Mouse (Mus musculus): ENCODE results near the gene Olfr1330. TPM values are rescaled to one million over a fixed set of nuclear protein-coding genes. Genes with fewer than 3 reads are reported as not detected.

The Olfr1330 gene
- not detected for polyA plus RNA-seq (2012; fragmentation: generic; extraction: Trizol)

DNA sequence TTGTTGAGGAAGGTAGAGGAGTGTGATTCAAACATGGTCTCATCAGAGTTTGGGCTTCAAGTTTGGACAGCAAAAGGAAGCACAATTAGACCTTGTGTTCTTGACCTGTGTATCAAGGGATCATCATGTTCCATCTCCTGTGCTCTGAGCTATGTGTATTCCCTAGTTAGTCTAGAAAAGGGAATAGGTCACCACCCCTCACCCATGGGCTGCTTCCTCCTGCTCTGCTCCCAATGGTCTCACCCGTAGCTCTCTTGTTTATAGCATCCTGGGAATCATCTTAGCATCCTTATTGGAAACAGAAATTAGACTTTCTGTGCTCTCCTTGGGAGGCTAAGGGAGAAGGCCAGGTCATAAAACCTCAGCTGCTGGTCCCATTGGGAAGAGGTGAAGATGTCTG, at the start of gene Olfr1330:
Gene Olfr1330 (plus strand): TSS at position 301 of the 400 bp plus-strand sequence.
- TF ChIP-seq MYOG (IDR thresholded peaks at IDR 0.05; ENCODE audit: control insufficient read depth in 1 of 3, insufficient read depth in 1 of 3, insufficient read length in 2 of 3, low read depth in 2 of 3), result no peak
- no peak for TF ChIP-seq E2F4 (IDR thresholded peaks at IDR 0.05; ENCODE audit: insufficient read depth)
- TF ChIP-seq REST (IDR thresholded peaks at IDR 0.05; ENCODE audit: insufficient read depth, insufficient read length), result no peak
- no peak for TF ChIP-seq TCF12 (IDR thresholded peaks at IDR 0.05; ENCODE audit: insufficient read depth, poor library complexity, severe bottlenecking)
- TF ChIP-seq TCF3 (IDR thresholded peaks at IDR 0.05; ENCODE audit: insufficient read length, low read depth), result no peak
- TF ChIP-seq POLR2AphosphoS2 (IDR thresholded peaks at IDR 0.05; ENCODE audit: insufficient read length, low read depth), result no peak
- TF ChIP-seq SRF (IDR thresholded peaks at IDR 0.05; ENCODE audit: control insufficient read depth, insufficient read length, low read depth), result no peak
- TF ChIP-seq POLR2A (IDR thresholded peaks at IDR 0.05; ENCODE audit: insufficient read length, low read depth), result no peak
- no peak for TF ChIP-seq CEBPB (IDR thresholded peaks at IDR 0.05; ENCODE audit: insufficient read depth, poor library complexity, severe bottlenecking)
- no peak for TF ChIP-seq MYOD1 (IDR thresholded peaks at IDR 0.05; ENCODE audit: control insufficient read depth in 1 of 3, insufficient read length in 2 of 3, low read depth in 2 of 3)
- TF ChIP-seq USF1 (IDR thresholded peaks at IDR 0.05; ENCODE audit: low read depth), result no peak
- TF ChIP-seq MAX (IDR thresholded peaks at IDR 0.05; ENCODE audit: low read depth), result no peak
- no peaks in the 10 kb centered on the region for H3K79me2 ChIP-seq (ENCODE audit: control insufficient read depth, insufficient read depth)
- no peaks in the 10 kb centered on the region for H3K36me3 ChIP-seq (ENCODE audit: control insufficient read depth, insufficient read depth)
- H3K27me3 ChIP-seq (ENCODE audit: control insufficient read depth, insufficient read depth, insufficient read length), result no peaks in the 10 kb centered on the region
- H3K4me2 ChIP-seq (ENCODE audit: low read depth), result no peak within 1 kb of the TSS
- no peak within 1 kb of the TSS for H3K4me3 ChIP-seq
- no peak within 1 kb of the TSS for H3ac ChIP-seq (ENCODE audit: control insufficient read depth, insufficient read length)

DNA sequence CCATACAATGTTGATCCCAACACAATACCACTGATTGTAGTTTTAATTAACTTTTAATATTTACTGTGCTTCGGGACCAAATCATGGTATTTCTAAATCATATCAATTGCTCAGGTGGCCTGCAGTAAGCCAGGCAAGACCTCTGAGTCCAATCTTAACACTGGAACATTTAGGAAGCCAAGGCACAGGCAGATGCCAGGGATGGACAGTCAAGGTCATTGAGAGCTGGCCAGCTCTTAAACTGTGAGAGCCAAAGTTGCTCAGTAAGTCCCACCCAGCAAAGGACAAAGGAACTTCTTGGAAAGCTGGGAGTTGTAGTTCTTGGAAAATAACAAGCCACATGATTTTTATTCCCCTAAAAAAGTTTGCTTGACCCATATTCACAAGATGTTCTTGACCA, 26.6 kb upstream of the Olfr1330 start:
- H3K36me3 ChIP-seq (ENCODE audit: control insufficient read depth, insufficient read depth), result no peaks in the 10 kb centered on the region
- no peaks in the 10 kb centered on the region for H3K79me2 ChIP-seq (ENCODE audit: control insufficient read depth, insufficient read depth)
- H3K4me2 ChIP-seq (ENCODE audit: low read depth), result no peak overlapping the region
- H3K27me3 ChIP-seq (ENCODE audit: control insufficient read depth, insufficient read depth, insufficient read length), result no peaks in the 10 kb centered on the region
- TF ChIP-seq POLR2A (IDR thresholded peaks at IDR 0.05; ENCODE audit: insufficient read length, low read depth), result no peak
- no peak overlapping the region for H3ac ChIP-seq (ENCODE audit: control insufficient read depth, insufficient read length)
- no peak overlapping the region for H3K4me3 ChIP-seq

DNA sequence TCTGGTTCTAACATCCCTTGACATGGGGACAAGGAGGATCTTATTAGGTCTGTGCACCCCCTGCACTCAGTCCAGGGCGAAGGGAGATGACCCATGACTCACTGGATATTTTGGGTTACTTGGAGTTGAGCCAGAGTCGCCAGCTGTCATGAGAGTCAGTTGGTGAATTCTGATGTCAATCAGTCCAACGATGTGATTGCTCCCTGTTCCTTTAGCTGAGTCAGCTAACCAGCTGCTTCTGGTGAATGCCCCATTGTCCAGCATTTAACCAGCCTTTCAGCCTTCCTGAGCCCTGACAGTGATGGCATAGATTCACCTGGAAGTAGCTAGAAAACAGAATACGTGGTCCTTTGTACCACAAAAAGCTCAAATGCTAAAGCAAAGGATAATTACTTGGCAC, 25.7 kb upstream of the Olfr1330 start:
- TF ChIP-seq POLR2A (IDR thresholded peaks at IDR 0.05; ENCODE audit: insufficient read length, low read depth) (no peak), MAX (IDR thresholded peaks at IDR 0.05; ENCODE audit: low read depth) (no peak), POLR2AphosphoS2 (IDR thresholded peaks at IDR 0.05; ENCODE audit: insufficient read length, low read depth) (no peak), MYOD1 (IDR thresholded peaks at IDR 0.05; ENCODE audit: control insufficient read depth in 1 of 3, insufficient read length in 2 of 3, low read depth in 2 of 3) (peak; percentile 79 to 93 (median 85)), REST (IDR thresholded peaks at IDR 0.05; ENCODE audit: insufficient read depth, insufficient read length) (no peak), SRF (IDR thresholded peaks at IDR 0.05; ENCODE audit: control insufficient read depth, insufficient read length, low read depth) (no peak), E2F4 (IDR thresholded peaks at IDR 0.05; ENCODE audit: insufficient read depth) (no peak), MYOG (IDR thresholded peaks at IDR 0.05; ENCODE audit: control insufficient read depth in 1 of 3, insufficient read depth in 1 of 3, insufficient read length in 2 of 3, low read depth in 2 of 3) (peak in 2 of 3 experiments; percentile 73 to 83), CEBPB (IDR thresholded peaks at IDR 0.05; ENCODE audit: insufficient read depth, poor library complexity, severe bottlenecking) (no peak), TCF3 (IDR thresholded peaks at IDR 0.05; ENCODE audit: insufficient read length, low read depth) (no peak), TCF12 (IDR thresholded peaks at IDR 0.05; ENCODE audit: insufficient read depth, poor library complexity, severe bottlenecking) (peak; percentile 50), USF1 (IDR thresholded peaks at IDR 0.05; ENCODE audit: low read depth) (no peak)
- Histone ChIP-seq H3K4me2 (ENCODE audit: low read depth) (no peak overlapping the region), H3K36me3 (ENCODE audit: control insufficient read depth, insufficient read depth) (no peaks in the 10 kb centered on the region), H3K27me3 (ENCODE audit: control insufficient read depth, insufficient read depth, insufficient read length) (no peaks in the 10 kb centered on the region), H3K4me3 (no peak overlapping the region), H3K79me2 (ENCODE audit: control insufficient read depth, insufficient read depth) (no peaks in the 10 kb centered on the region), H3ac (ENCODE audit: control insufficient read depth, insufficient read length) (no peak overlapping the region)

DNA sequence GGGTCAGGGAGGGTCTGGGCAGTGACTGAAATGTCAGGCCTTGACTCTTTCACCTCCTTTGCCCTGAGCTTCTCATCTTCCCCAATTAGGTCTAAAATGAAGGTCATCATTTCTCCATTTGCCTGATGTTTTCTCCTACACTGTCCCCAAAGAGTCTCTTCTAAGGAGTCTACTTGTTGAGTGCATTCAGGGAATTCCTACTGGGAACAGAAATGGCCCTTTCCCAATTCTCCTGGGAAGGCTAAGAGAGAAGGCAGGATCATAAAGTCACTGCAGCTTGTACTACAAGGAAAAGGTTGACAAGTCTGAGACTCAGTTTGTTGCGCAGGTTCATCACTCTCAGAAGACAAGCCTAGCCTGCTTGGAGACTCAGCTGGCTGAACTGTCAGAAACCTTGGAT, 24.0 kb upstream of the Olfr1330 start, which contains the start of gene Olfr1331:
Gene Olfr1331 (plus strand): TSS at position 301 of the 400 bp plus-strand sequence.
- Histone ChIP-seq H3ac (ENCODE audit: control insufficient read depth, insufficient read length) (no peak within 1 kb of the TSS), H3K4me3 (no peak within 1 kb of the TSS), H3K79me2 (ENCODE audit: control insufficient read depth, insufficient read depth) (no peaks in the 10 kb centered on the region), H3K27me3 (ENCODE audit: control insufficient read depth, insufficient read depth, insufficient read length) (no peaks in the 10 kb centered on the region), H3K4me2 (ENCODE audit: low read depth) (no peak within 1 kb of the TSS), H3K36me3 (ENCODE audit: control insufficient read depth, insufficient read depth) (no peaks in the 10 kb centered on the region)
- no peak for TF ChIP-seq MYOG (IDR thresholded peaks at IDR 0.05; ENCODE audit: control insufficient read depth in 1 of 3, insufficient read depth in 1 of 3, insufficient read length in 2 of 3, low read depth in 2 of 3)
- TF ChIP-seq POLR2A (IDR thresholded peaks at IDR 0.05; ENCODE audit: insufficient read length, low read depth), result no peak
- TF ChIP-seq MAX (IDR thresholded peaks at IDR 0.05; ENCODE audit: low read depth), result no peak
- no peak for TF ChIP-seq REST (IDR thresholded peaks at IDR 0.05; ENCODE audit: insufficient read depth, insufficient read length)
- no peak for TF ChIP-seq SRF (IDR thresholded peaks at IDR 0.05; ENCODE audit: control insufficient read depth, insufficient read length, low read depth)
- TF ChIP-seq TCF12 (IDR thresholded peaks at IDR 0.05; ENCODE audit: insufficient read depth, poor library complexity, severe bottlenecking), result no peak
- no peak for TF ChIP-seq E2F4 (IDR thresholded peaks at IDR 0.05; ENCODE audit: insufficient read depth)
- TF ChIP-seq POLR2AphosphoS2 (IDR thresholded peaks at IDR 0.05; ENCODE audit: insufficient read length, low read depth), result no peak
- no peak for TF ChIP-seq MYOD1 (IDR thresholded peaks at IDR 0.05; ENCODE audit: control insufficient read depth in 1 of 3, insufficient read length in 2 of 3, low read depth in 2 of 3)
- no peak for TF ChIP-seq TCF3 (IDR thresholded peaks at IDR 0.05; ENCODE audit: insufficient read length, low read depth)
- no peak for TF ChIP-seq CEBPB (IDR thresholded peaks at IDR 0.05; ENCODE audit: insufficient read depth, poor library complexity, severe bottlenecking)
- TF ChIP-seq USF1 (IDR thresholded peaks at IDR 0.05; ENCODE audit: low read depth), result no peak

DNA sequence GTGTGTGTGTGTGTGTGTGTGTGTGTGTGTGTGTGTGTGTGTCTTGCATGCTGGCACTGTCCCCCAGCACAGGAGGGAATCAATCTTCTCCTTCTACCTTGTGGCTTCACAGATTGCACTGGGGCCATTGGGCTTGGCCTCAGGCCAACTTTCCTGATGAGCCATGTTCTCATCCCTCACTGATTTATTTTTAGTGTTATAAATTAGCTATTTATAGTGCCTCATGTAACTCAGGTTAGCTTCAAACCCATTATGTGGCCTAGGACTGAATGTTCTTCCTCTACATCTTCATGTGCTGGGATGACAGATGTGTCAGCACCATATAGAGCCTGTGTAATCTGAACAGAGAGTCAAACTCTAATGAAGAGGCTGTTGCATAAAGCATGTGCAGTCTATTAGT, 20.8 kb upstream of the Olfr1330 start:
- Histone ChIP-seq H3K27me3 (ENCODE audit: control insufficient read depth, insufficient read depth, insufficient read length) (no peaks in the 10 kb centered on the region), H3K36me3 (ENCODE audit: control insufficient read depth, insufficient read depth) (no peaks in the 10 kb centered on the region), H3K4me3 (no peak overlapping the region), H3K79me2 (ENCODE audit: control insufficient read depth, insufficient read depth) (no peaks in the 10 kb centered on the region), H3ac (ENCODE audit: control insufficient read depth, insufficient read length) (no peak overlapping the region), H3K4me2 (ENCODE audit: low read depth) (no peak overlapping the region)
- no peak for TF ChIP-seq MAX (IDR thresholded peaks at IDR 0.05; ENCODE audit: low read depth)
- no peak for TF ChIP-seq SRF (IDR thresholded peaks at IDR 0.05; ENCODE audit: control insufficient read depth, insufficient read length, low read depth)
- TF ChIP-seq POLR2AphosphoS2 (IDR thresholded peaks at IDR 0.05; ENCODE audit: insufficient read length, low read depth), result no peak
- no peak for TF ChIP-seq CEBPB (IDR thresholded peaks at IDR 0.05; ENCODE audit: insufficient read depth, poor library complexity, severe bottlenecking)
- no peak for TF ChIP-seq E2F4 (IDR thresholded peaks at IDR 0.05; ENCODE audit: insufficient read depth)
- TF ChIP-seq MYOD1 (IDR thresholded peaks at IDR 0.05; ENCODE audit: control insufficient read depth in 1 of 3, insufficient read length in 2 of 3, low read depth in 2 of 3), result no peak
- no peak for TF ChIP-seq MYOG (IDR thresholded peaks at IDR 0.05; ENCODE audit: control insufficient read depth in 1 of 3, insufficient read depth in 1 of 3, insufficient read length in 2 of 3, low read depth in 2 of 3)
- no peak for TF ChIP-seq TCF3 (IDR thresholded peaks at IDR 0.05; ENCODE audit: insufficient read length, low read depth)
- TF ChIP-seq TCF12 (IDR thresholded peaks at IDR 0.05; ENCODE audit: insufficient read depth, poor library complexity, severe bottlenecking), result no peak
- TF ChIP-seq USF1 (IDR thresholded peaks at IDR 0.05; ENCODE audit: low read depth), result no peak
- no peak for TF ChIP-seq POLR2A (IDR thresholded peaks at IDR 0.05; ENCODE audit: insufficient read length, low read depth)
- no peak for TF ChIP-seq REST (IDR thresholded peaks at IDR 0.05; ENCODE audit: insufficient read depth, insufficient read length)

Measured in myocyte (in vitro differentiated cells).